Mouse (Mus musculus): Measurements from ENCODE around the gene Fam222b. TPM values are rescaled to one million over a fixed set of nuclear protein-coding genes. Genes with fewer than 3 reads are reported as not detected.

Fam222b gene
- total and polyA plus RNA-seq, 2 experiments from 2014 or later: 10.8 to 11.1 TPM

GRCm38 (mm10) chr11:78087756-78088281, 6.6 kb upstream of the Fam222b start:
- H3K4me1 ChIP-seq (ENCODE audit: control insufficient read depth, insufficient read depth): no peaks in the 10 kb centered on the region
- H3K27ac ChIP-seq (ENCODE audit: low read depth): peak overlapping the region; percentile 47; the same call in 1 of the 2 replicates
- no peak overlapping the region for H3K9ac ChIP-seq (replicated peaks; ENCODE audit: low read depth, low read length)
- H3K36me3 ChIP-seq (replicated peaks; ENCODE audit: control insufficient read depth, insufficient read depth, low read length): no peaks in the 10 kb centered on the region
- no peak overlapping the region for H3K4me3 ChIP-seq (ENCODE audit: low read depth, low read length)
- DNase-seq (ENCODE audit: low spot score) (no peak), ATAC-seq (ENCODE audit: insufficient read depth, low read depth) (no peak; the same call in 1 of the 2 replicates)
- 60% methylated on average over 5 of the region's 5 CpGs for WGBS
- H3K27me3 ChIP-seq (ENCODE audit: control insufficient read depth, insufficient read depth, low read length): no peaks in the 10 kb centered on the region
- no peaks in the 10 kb centered on the region for H3K9me3 ChIP-seq (replicated peaks; ENCODE audit: control insufficient read depth, low read length)
- no peak overlapping the region for H3K4me2 ChIP-seq (ENCODE audit: low read depth, low read length)
- TF ChIP-seq CTCF (IDR thresholded peaks at IDR 0.05; ENCODE audit: low read depth) (no peak), EP300 (IDR thresholded peaks at IDR 0.05; ENCODE audit: low read depth) (no peak)

GRCm38 (mm10) chr11:78094137-78094503, 340 bp upstream of the Fam222b start:
- TF ChIP-seq EP300 (IDR thresholded peaks at IDR 0.05; ENCODE audit: low read depth) (no peak; the same call in 1 of the 2 replicates), CTCF (IDR thresholded peaks at IDR 0.05; ENCODE audit: low read depth) (no peak)
- peak overlapping the region; percentile 83 for H3K4me2 ChIP-seq (ENCODE audit: low read depth, low read length)
- DNase-seq (ENCODE audit: low spot score) (no peak), ATAC-seq (ENCODE audit: insufficient read depth, low read depth) (no peak)
- H3K36me3 ChIP-seq (replicated peaks; ENCODE audit: control insufficient read depth, insufficient read depth, low read length): no peaks in the 10 kb centered on the region
- WGBS: 42% methylated on average over 11 of the region's 11 CpGs
- peaks cover 28% of the 10 kb centered on the region for H3K4me1 ChIP-seq (ENCODE audit: control insufficient read depth, insufficient read depth)
- no peaks in the 10 kb centered on the region for H3K27me3 ChIP-seq (ENCODE audit: control insufficient read depth, insufficient read depth, low read length)
- H3K27ac ChIP-seq (ENCODE audit: low read depth): peak overlapping the region; percentile 87
- H3K4me3 ChIP-seq (ENCODE audit: low read depth, low read length): peak overlapping the region; percentile 80
- no peaks in the 10 kb centered on the region for H3K9me3 ChIP-seq (replicated peaks; ENCODE audit: control insufficient read depth, low read length)
- peak overlapping the region; percentile 70 for H3K9ac ChIP-seq (replicated peaks; ENCODE audit: low read depth, low read length)

GRCm38 (mm10) chr11:78095144-78095516, 670 bp downstream of the Fam222b start:
- no peak for TF ChIP-seq EP300 (IDR thresholded peaks at IDR 0.05; ENCODE audit: low read depth)
- no peak for TF ChIP-seq CTCF (IDR thresholded peaks at IDR 0.05; ENCODE audit: low read depth)
- 14% methylated on average over 5 of the region's 5 CpGs for WGBS

GRCm38 (mm10) chr11:78097077-78097476, 2.6 kb downstream of the Fam222b start:
- ATAC-seq (ENCODE audit: insufficient read depth, low read depth) (no peak), DNase-seq (ENCODE audit: low spot score) (no peak)
- no peaks in the 10 kb centered on the region for H3K9me3 ChIP-seq (replicated peaks; ENCODE audit: control insufficient read depth, low read length)
- peak overlapping the region; percentile 53 for H3K9ac ChIP-seq (replicated peaks; ENCODE audit: low read depth, low read length)
- H3K27ac ChIP-seq (ENCODE audit: low read depth): peak overlapping the region; percentile 76
- peak overlapping the region; percentile 83 for H3K4me2 ChIP-seq (ENCODE audit: low read depth, low read length)
- WGBS: 5% methylated on average over 3 of the region's 3 CpGs
- peaks cover 38% of the 10 kb centered on the region for H3K4me1 ChIP-seq (ENCODE audit: control insufficient read depth, insufficient read depth)
- TF ChIP-seq EP300 (IDR thresholded peaks at IDR 0.05; ENCODE audit: low read depth) (no peak), CTCF (IDR thresholded peaks at IDR 0.05; ENCODE audit: low read depth) (no peak)
- H3K36me3 ChIP-seq (replicated peaks; ENCODE audit: control insufficient read depth, insufficient read depth, low read length): no peaks in the 10 kb centered on the region
- H3K27me3 ChIP-seq (ENCODE audit: control insufficient read depth, insufficient read depth, low read length): no peaks in the 10 kb centered on the region
- H3K4me3 ChIP-seq (ENCODE audit: low read depth, low read length): peak overlapping the region; percentile 43

More at GRCm38 (mm10) chr11:78095144-78095516, 670 bp downstream of the Fam222b start:
- H3K27ac ChIP-seq (ENCODE audit: low read depth): peak overlapping the region; percentile 87
- H3K9ac ChIP-seq (replicated peaks; ENCODE audit: low read depth, low read length): peak overlapping the region; percentile 70
- H3K9me3 ChIP-seq (replicated peaks; ENCODE audit: control insufficient read depth, low read length): no peaks in the 10 kb centered on the region
- peak overlapping the region; percentile 83 for H3K4me2 ChIP-seq (ENCODE audit: low read depth, low read length)
- DNase-seq (ENCODE audit: low spot score): no peak
- H3K4me3 ChIP-seq (ENCODE audit: low read depth, low read length): peak overlapping the region; percentile 80
- H3K36me3 ChIP-seq (replicated peaks; ENCODE audit: control insufficient read depth, insufficient read depth, low read length): no peaks in the 10 kb centered on the region
- no peaks in the 10 kb centered on the region for H3K27me3 ChIP-seq (ENCODE audit: control insufficient read depth, insufficient read depth, low read length)
- no peak for ATAC-seq (ENCODE audit: insufficient read depth, low read depth)
- peaks cover 28% of the 10 kb centered on the region for H3K4me1 ChIP-seq (ENCODE audit: control insufficient read depth, insufficient read depth)

- H3K4me3 ChIP-seq (ENCODE audit: low read depth, low read length): no peak overlapping the region
- no peak for DNase-seq (ENCODE audit: low spot score)
- H3K9ac ChIP-seq (replicated peaks; ENCODE audit: low read depth, low read length): no peak overlapping the region
- peaks cover 34% of the 10 kb centered on the region for H3K4me1 ChIP-seq (ENCODE audit: control insufficient read depth, insufficient read depth)
- H3K9me3 ChIP-seq (replicated peaks; ENCODE audit: control insufficient read depth, low read length): no peaks in the 10 kb centered on the region
- WGBS: 69% methylated on average over 11 of the region's 11 CpGs
- peak overlapping the region; percentile 3; the same call in 1 of the 2 replicates for H3K27ac ChIP-seq (ENCODE audit: low read depth)
- no peaks in the 10 kb centered on the region for H3K36me3 ChIP-seq (replicated peaks; ENCODE audit: control insufficient read depth, insufficient read depth, low read length)
- ATAC-seq (ENCODE audit: insufficient read depth, low read depth): no peak
- H3K27me3 ChIP-seq (ENCODE audit: control insufficient read depth, insufficient read depth, low read length): no peaks in the 10 kb centered on the region
- H3K4me2 ChIP-seq (ENCODE audit: low read depth, low read length): peak overlapping the region; percentile 3; the same call in 1 of the 2 replicates
- TF ChIP-seq CTCF (IDR thresholded peaks at IDR 0.05; ENCODE audit: low read depth): no peak
- no peak for TF ChIP-seq EP300 (IDR thresholded peaks at IDR 0.05; ENCODE audit: low read depth)
These were observed 6.3 kb downstream of the Fam222b start for GRCm38 (mm10) chr11:78100746-78101145.

GRCm38 (mm10) chr11:78102142-78102541, 7.7 kb downstream of the Fam222b start:
- TF ChIP-seq EP300 (IDR thresholded peaks at IDR 0.05; ENCODE audit: low read depth): no peak
- no peak for TF ChIP-seq CTCF (IDR thresholded peaks at IDR 0.05; ENCODE audit: low read depth)
- Histone ChIP-seq H3K4me3 (ENCODE audit: low read depth, low read length) (no peak overlapping the region), H3K4me1 (ENCODE audit: control insufficient read depth, insufficient read depth) (peaks cover 24% of the 10 kb centered on the region), H3K9ac (replicated peaks; ENCODE audit: low read depth, low read length) (no peak overlapping the region), H3K9me3 (replicated peaks; ENCODE audit: control insufficient read depth, low read length) (no peaks in the 10 kb centered on the region), H3K36me3 (replicated peaks; ENCODE audit: control insufficient read depth, insufficient read depth, low read length) (peaks cover 1% of the 10 kb centered on the region; the same call in 1 of the 2 replicates), H3K27ac (ENCODE audit: low read depth) (no peak overlapping the region), H3K27me3 (ENCODE audit: control insufficient read depth, insufficient read depth, low read length) (no peaks in the 10 kb centered on the region), H3K4me2 (ENCODE audit: low read depth, low read length) (no peak overlapping the region)
- no peak for ATAC-seq (ENCODE audit: insufficient read depth, low read depth)
- WGBS: 71% methylated on average over 5 of the region's 5 CpGs
- DNase-seq (ENCODE audit: low spot score): no peak
